Mouse (Mus musculus) forelimb bud, embryonic 11.5 days (tissue): Measurements from ENCODE around the gene Hapln1.

Experiments
- DNase-seq: peaks from one replicate; pipeline ENCODE4 v3.0.0-alpha.2; 2012; ENCODE audit warnings: low read depth, low spot score

The Hapln1 gene

DNA sequence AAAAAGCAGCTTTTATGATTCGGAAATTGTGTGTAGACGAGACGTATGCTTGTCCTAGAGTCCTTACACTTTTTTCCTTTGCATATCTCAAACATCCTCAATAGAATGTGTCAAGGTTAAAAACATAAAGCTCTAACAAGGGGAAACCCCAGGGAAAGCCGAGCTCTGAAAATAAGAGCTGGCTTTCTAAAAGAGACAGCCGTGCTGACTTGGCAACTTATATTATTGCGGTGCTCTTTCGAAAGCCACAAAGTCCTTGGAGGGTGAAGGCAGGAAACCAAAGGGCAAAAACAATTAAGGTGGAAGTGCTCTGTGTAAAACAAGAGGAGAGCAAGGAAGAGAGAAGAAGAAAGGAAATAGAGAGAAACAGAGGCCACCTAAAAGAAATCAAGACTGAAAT is 60.9 kb downstream of the Hapln1 start:
- no peak for DNase-seq

DNA sequence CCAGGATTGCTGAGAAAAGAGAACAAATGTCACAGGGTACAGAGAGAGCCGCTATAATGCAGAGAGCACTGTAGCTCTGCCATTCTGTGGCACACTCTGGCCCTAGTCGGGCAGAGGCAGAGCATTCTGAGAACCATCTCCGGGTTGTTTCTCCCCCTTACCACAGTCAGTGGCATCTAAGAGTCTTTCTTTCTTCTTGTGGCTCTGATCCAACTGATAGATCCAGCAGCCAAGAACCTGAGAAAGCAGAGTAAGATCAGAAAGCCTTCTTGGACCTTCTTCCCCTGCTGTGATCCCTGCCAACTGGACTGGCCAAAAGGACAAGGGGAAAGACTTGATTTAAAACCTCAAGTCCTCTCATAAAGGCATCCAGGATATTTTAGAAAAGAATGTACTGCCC is 63.7 kb downstream of the Hapln1 start:
- no peak for DNase-seq

DNA sequence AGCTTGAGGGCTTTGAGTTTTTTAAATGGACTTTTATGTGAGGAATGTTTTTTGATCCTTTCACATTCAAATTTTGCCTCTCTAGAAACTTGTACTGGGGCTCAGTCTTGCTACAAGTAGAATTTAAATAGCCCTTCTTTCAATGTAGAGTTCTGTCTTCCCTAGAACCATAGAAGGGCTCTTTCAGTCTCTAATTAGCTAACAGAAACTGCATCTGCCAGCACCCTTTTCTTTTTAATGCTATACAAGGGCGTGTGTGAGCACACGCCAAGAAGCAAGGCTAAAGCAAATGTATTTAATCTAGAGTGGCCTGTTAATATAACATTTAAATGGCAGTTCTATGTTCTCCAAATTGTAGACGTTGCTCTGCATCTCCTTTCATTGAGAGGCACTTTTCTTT is 67.8 kb downstream of the Hapln1 start:
- DNase-seq, result no peak

DNA sequence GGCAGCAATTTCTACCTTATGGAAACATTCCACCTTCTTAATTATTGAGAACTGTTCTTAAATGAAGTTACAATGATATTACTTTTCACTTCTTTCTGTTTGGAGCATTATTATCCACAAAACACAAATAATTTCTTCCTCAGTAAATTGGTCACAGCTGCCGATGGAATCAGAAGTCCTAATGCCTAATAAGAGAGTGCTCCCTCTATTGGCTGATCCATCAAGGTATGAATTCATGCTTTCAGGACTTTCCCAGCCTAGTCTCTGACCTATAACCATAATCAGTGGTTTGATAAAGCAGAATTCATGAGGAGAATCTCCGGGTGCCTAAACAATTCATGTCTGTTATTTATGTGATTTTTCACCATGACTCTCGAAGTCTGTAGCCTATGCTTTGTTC is 79.5 kb downstream of the Hapln1 start:
- DNase-seq, result no peak

DNA sequence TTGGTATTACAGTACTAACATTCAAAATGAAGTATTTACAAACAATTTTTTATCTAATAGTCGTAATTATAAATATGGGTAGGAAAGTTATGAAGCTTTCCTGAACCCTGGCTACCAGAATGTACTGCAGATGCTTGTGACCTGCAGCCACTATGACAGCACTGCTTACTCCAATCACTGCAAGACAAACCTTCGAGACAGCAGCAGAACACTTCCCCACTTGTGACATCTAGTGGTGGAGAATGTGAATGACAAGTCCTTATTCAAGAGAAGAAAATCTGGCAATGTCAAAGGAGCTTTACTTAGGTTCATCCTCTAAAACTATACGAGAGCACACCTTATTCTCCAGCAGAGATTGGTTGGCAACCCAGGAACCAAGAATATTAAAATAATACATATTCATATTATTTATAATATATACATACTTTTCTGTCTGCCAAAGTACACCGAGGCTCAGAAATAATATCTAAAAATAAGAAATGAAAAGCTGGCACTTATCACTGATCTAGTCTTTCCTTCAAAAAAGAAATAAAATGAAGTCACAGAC is 94.6 kb downstream of the Hapln1 start:
- peak; percentile 72 for DNase-seq

DNA sequence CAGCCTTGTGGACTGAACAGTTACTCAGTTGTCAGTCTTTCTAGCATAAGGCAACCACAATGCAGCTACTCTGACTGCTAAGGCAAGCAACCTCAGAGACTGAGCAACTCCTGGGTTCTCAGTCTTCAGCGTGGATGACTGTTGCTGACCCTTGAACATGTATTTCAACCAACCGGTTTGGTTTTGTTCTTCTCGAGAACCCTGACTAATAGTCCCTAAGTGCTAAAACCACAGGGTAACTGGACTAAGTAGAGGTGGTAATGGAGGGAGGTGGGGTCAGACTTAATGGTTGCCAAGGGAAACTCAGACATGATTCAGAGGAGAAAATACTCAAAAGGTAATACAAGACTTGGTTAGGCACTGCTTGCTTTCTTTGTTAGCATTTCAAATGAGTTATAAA is 97.4 kb downstream of the Hapln1 start:
- DNase-seq, result no peak

DNA sequence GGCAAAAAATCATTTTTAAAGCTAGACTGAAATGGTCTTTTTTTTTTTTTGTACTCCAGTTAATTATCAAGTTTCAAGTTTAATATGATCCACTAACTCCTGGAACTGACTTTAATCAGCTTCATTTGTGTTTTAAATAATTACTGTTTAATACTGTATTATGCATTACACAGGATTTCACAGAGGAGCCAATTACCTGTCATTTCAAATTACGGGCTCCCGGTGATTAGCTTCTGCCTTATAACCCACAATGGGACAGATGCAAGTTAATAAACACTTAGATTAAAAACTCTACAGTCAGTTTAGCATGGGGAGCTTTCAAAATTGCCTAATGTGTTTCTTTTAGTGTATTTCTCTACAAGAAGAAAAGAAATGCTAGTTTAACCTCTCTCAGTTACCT is 106.0 kb downstream of the Hapln1 start:
- no peak for DNase-seq

DNA sequence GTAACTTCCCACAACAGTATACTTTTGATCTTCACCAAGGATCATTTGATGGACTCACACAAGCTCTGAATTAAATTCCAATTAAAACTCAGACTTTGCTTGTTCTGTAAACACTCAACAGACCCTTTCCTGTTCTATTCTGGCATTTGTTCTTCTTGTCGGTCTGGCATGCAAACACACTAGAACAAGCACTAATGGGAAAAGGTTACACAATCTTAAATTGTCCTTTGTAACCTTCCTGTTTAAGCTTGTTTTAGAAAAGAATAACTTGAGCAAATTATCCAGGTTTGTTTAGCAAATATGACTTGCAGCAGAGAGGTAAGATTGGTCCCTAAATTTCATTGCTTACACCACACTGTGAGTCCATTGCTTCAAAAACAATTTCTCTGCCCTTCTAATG is 113.2 kb downstream of the Hapln1 start:
- DNase-seq, result no peak

DNA sequence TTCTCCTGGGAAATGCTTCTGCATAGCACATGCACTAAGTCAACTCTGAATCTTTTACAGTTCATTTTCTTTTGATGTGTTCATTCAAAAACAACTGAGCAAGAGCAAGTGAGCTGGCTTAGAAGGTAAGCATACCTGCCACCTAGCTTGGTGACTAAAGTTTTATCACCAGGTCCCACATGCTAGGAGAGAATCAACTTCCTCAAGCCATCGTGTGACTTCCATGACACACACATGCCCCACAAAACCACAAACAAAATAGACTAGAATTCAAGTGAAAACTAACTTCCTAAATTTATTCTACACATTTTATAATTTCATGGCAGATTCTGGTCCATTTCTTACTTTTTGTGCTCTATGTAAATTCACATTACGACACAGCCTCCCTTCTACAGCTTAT is 113.7 kb downstream of the Hapln1 start:
- no peak for DNase-seq

DNA sequence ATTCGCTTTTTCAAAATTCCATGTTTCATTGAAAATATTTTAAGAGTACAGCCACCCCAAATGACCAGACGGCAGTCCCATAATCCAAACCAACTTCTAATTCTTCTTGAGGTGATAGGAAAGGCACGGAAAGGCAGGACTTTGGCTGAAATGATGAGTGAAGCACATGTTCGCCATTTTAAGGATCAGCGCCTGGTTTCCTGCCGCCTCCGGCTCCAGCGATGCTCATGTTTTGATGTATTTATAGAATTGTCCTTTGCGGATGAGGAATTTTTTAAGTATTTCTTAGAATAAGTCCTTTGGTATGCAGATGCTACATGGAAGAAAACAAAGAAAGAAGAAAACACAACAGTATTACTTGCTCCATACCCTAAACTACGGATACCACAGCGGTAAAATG is 117.5 kb downstream of the Hapln1 start:
- DNase-seq, result no peak
